Mouse (Mus musculus) frontal cortex, postnatal 25 days (tissue): ENCODE results near the gene Lin7b.
"Not testable (repeated sequence)": the region's sequence is repeated elsewhere in the genome, so short reads cannot be mapped to it uniquely, and the experiment has no call there.

Experiments used
- DNase-seq, 2 experiments: peaks; one replicate each; pipeline ENCODE4 v3.0.0; 2022; ENCODE audit warnings: low spot score in 2 of 2

Lin7b gene

DNA sequence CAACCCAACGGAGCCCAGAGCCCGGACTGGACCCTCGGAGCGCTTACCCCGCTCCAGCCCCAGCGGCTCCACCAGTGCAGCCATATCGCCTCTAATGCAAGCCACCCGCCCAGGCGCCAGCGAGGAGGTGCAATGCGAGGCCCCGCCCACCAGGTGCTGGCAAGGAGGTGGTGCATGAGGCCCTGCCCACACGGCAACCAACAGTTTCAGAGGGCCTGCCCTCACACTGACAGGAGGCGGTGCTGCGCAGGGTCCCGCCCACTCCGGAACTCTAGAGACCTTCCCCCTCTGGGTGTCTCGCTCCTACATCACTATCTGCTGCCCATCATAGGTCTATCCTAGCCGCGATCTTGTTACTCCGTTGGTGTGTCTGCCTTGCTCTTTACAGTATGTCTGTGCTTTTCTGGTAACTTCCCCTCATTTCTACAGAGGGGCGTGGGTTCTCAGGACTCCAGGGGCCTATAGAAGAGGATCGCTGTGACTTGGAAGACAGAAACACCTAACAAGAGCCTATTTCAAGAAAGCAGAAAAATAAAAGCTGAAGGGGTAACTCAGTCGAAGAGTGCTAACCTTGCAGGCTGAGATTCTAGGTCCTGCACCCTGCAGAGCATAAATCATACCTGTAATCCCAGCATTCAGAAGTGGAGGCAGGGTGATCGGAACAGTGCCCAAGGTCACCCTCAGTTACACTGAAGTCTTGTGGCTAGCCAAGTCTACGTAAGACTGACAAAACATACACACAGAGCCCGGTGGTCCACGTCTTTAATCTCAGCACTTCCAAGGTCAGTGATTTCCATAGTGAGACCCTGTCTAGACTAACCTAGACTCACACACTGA is at the start of gene Lin7b:
Gene Lin7b (minus strand): TSS at position 109 of the 837 bp plus-strand sequence.
- DNase-seq: peak; percentile 85 to 89

DNA sequence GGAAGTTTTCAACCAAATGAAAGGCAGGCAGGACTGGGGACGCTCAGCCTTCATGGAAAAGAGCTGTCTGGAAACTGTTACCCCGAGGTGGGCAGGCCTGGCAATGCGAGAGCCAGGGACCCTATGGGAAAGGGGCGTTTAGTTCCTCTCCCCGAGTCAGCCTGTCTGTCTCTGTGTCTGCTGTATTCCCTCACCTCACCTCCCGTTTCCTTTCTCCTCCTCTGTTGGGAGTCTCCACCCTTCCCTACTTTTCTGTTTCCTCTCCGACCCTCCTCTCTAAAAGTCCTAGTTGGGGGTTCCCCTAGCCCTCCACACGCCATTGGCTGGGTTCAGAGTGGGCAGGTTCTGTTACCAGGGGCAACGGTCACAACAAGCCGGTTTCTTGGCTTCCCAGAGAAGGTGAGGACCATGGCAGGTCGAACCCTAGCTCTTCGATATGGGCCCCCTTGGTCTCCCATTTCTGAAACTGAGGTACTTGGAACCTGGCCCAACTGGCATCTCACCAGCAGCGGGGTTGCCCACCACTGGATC is 47.6 kb upstream of the Lin7b start:
- no peak for DNase-seq

- DNase-seq: no peak
Measured at GRCm38 (mm10) chr7:45415636-45416035, 45.3 kb upstream of the Lin7b start.

- no peak for DNase-seq
Measured at GRCm38 (mm10) chr7:45414740-45415224, 44.4 kb upstream of the Lin7b start.

DNA sequence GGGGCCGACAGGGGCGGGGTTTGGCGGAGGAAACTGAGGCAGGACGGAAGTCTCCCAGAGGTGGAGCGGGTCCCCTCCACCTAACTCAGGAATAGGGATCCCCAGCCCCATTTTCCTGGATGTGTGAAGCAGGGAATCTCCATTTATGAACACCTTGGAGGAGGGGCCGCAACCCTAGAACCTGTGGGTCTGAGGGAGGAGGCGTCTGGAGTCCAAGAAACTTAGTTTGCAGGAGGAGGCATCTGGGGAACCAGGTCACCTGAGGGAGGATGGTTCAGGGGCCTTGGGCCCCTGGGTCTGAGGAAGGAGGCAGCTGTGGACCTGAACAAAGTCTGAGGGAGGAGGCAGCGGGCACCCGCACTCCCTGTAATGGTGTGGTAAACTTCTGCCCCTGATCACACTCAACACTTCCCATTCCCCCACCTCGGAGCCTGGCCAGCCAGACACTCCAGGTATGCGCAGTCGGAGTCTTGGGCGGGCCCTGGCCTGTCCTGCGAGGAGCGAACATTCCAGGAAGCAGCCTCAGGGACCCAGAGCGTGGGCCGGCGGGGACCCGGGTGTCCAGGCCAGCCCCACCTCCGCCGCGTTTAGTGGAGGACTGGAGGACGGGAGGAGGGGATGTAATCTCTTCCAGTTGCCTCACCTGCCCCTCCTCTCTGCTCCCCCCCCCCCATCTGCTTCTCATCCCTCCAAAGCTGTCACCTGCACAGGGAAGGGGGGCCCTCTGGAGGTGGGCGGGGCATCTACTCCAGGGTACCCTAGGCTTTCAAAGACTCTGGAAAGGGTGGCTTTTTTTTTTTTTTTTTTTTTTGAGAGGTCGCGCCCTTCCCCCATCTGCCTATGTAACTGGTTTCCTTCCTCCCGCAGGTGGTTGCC is 43.7 kb upstream of the Lin7b start:
- no peak for DNase-seq

DNA sequence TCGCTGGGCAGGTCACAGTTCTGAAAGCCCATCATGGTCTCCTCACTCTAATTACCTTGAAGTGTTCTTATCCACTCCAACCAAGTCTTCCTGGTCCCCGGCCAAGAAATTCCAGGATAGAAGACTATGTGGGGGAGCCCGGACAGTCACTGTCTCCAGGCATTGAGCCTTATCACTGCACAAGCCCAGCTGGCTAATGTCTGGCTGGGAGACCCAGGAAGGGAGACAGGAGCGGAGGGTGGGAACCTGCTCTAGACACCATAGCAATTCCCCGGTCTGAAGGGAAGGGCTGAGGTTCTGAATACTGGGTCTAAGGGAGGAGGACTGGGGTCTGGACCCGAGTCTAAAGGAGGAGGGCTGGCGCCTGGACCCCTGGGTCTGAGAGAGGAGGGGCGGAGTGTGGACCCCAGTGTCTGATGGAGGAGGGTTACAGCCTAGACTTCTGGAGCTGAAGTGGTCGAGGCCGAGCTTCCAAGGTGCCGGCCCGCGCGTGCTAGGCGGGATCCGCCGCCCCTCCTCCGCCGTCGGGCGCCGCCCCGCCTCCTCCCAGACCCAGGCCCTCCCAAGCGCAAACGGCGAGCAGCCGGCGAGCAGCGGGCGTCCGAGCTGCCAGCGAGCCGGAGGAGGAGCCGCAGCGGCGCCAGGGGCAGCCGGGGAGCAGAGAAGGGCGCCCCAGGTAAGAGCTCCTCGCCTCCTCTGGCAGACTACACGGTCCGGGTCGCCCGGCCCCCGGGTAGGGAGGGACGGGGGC is 42.9 kb upstream of the Lin7b start, which contains the start of gene Ntf5:
Gene Ntf5 (plus strand): TSS at position 583 of the 751 bp plus-strand sequence.
- DNase-seq: no peak

GRCm38 (mm10) chr7:45412421-45412820 is 42.0 kb upstream of the Lin7b start:
- DNase-seq: no peak

GRCm38 (mm10) chr7:45409497-45410163 is 39.2 kb upstream of the Lin7b start:
- DNase-seq: no peak

GRCm38 (mm10) chr7:45408949-45409348 is 38.6 kb upstream of the Lin7b start:
- no peak for DNase-seq

GRCm38 (mm10) chr7:45408351-45408750 is 38.0 kb upstream of the Lin7b start:
- DNase-seq: no peak

- DNase-seq: no peak
Measured at GRCm38 (mm10) chr7:45407836-45408235, 37.5 kb upstream of the Lin7b start.

DNA sequence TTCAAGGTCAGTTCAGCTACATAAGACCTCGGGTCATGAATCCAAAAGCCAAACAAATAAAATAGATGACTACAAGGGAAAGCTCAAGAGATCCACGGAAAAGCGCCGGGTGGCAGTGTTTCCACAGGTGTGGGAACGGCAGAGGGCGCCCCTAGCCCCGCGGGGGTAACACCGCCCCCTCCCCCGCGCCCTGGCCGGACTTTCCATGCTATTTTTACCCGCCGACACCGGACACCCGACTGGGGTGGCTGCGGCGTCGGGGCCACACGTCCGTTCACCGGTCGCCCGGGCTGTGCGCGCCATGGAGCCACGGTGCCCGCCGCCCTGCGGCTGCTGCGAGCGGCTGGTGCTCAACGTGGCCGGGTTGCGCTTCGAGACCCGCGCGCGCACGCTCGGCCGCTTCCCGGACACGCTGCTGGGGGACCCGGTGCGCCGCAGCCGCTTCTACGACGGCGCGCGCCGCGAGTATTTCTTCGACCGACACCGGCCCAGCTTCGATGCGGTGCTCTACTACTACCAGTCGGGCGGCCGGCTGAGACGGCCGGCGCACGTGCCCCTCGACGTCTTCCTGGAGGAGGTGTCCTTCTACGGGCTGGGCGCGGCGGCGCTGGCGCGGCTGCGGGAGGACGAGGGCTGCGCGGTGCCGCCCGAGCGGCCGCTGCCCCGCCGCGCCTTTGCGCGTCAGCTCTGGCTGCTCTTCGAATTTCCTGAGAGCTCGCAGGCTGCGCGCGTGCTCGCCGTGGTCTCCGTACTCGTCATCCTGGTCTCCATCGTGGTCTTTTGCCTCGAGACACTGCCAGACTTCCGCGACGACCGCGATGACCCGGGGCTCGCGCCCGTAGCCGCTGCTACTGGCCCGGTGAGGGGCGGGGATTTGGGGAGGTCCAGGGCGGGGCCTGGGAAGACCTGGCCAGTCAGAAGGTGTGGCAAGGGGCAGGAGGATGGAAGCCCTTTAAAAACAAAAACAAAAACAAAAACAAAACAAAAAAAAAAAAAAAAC is 36.1 kb upstream of the Lin7b start:
- no peak for DNase-seq

- DNase-seq: peak; percentile 46 to 59
Measured at GRCm38 (mm10) chr7:45405091-45406075, 35.0 kb upstream of the Lin7b start, which contains the start of gene Kcna7. Kcna7 (plus strand) TSS chr7:45405653.

DNA sequence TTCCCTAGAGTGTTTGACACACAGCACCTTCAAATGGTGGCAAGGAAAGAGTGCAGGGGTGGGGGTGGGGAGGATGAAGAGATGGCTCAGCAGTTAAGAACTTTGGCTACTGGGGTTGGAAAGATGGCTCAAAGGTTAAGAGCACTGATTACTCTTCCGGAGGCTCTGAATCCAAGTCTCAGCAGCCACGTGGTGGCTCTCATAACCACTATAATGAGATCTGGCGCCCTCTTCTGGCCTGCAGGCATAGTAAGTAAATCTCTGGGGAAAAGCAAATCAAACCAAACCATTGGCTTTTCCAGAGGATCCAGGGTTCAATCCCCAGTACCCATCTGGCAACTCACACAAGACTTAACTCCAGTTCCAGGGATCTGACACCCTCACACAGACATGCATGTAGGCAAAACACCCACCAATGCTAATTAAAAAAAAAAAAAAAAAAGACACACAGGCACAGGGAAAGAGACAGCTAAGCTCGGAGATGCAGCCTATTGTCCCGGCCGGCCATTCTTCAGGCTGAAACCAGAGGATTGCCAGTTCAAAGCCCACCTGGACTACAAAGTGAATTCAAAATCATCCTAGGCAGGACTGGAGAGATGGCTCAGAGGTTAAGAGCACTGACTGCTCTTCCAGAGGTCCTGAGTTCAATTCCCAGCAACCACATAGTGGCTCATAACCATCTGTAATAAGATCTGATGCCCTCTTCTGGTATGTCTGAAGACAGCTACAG is 33.3 kb upstream of the Lin7b start:
- no peak for DNase-seq

DNA sequence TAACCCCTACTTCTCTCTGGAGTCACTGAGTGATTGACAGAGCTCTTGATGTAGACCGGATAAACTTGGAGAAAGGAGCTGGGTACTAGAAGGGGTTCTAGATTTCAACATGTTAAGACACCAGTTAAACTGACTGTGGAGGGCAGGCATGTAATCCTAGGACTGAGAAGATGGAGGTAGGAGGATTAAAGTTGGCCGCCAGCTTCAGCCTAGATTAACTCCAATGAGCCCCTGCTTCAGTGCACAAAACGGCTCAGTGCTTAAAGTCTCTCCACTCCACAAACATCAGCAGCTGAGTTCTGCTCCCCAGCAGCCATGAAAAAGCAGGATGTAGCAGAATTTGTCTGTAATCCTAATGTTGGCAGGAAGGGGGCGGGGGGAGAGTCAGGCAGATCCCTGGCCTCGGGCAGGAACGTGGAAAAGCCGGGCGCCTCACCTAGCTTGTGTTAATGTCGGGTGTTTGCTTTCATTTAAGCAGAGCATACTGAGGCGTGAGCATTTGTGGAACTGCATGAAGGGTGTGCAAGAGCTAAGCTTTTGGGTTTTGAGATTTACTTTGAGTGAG is 31.2 kb upstream of the Lin7b start:
- DNase-seq: no peak

- DNase-seq: no peak
Measured at GRCm38 (mm10) chr7:45396787-45397186, 26.4 kb upstream of the Lin7b start.

GRCm38 (mm10) chr7:45396337-45396775 is 26.0 kb upstream of the Lin7b start:
- not testable (repeated sequence) for DNase-seq
